Mouse (Mus musculus) stomach, postnatal 0 days (tissue): ENCODE measurements around the gene Plk3.

Experiments used
- CTCF ChIP-seq: IDR thresholded peaks from 2 replicates; pipeline ENCODE4 v1.5.1; 2016; ENCODE audit warnings: antibody characterized with exemption, low read depth, mild to moderate bottlenecking, moderate library complexity
- EP300 ChIP-seq: optimal IDR thresholded peaks from 2 replicates; pipeline ENCODE3; 2016; ENCODE audit warnings: antibody characterized with exemption

DNA sequence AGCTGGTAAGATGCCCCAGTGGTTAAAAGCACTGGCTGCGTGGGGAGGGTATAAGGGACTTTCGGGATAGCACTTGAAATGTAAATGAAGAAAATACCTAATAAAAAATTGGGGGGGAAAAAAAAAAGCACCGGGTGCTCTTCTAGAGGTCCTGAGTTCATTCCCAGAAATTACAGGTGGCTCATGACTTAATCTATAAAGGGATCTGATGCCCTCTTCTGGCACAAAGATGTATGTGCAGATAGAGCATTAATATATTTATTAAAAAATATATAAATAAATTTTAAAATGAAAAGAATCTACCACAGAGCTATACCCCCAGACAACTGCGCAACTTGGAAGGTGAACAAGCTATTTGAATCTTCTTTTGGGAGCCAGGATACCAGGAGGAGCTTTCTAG is 6.8 kb upstream of the Plk3 start:
- TF ChIP-seq EP300 (no peak), CTCF (peak; percentile 67)
